In the genomic region with DNA sequence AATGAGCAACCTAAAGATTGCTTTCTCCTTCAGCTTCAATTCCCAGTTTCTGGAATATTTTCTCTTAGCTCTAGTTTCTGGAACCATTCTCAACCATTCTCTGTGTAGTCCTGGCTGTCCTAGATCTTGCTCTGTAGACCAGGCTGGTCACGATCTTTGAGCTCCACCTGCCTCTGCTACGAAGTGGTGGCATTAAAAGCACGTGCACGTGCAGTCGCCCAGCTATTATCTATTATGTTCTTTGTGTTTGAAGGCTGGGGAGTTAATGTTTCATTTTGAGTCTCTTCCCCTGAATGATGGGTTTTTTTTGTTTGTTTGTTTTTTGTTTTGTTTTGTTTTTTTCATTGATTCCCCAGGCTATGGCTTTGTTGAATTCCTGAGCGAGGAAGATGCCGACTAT, we compare ENCODE assay signal across 7 mouse cellular contexts. TPM values are rescaled to one million over a fixed set of nuclear protein-coding genes. Genes with fewer than 3 reads are reported as not detected.
DNase-seq lines count a peak whose midpoint lies in the region; ATAC-seq and TF ChIP-seq lines count a peak whose summit lies in the region.

No protein-coding gene starts in this region.

- WGBS in forebrain, embryonic 11.5 days: 38% methylated on average over 7 of the region's 7 CpGs
- 40% methylated on average over 7 of the region's 7 CpGs for WGBS in limb, embryonic 14.5 days
- 33% methylated on average over 7 of the region's 7 CpGs for WGBS in stomach, embryonic 16.5 days

- H3K27ac ChIP-seq in forebrain, embryonic 11.5 days (ENCODE audit: low read depth, low read length): no peak overlapping the region
- H3K27ac ChIP-seq in limb, embryonic 14.5 days (replicated peaks; ENCODE audit: low read depth, low read length): no peak overlapping the region
- no peak overlapping the region for H3K27ac ChIP-seq in stomach, embryonic 16.5 days (ENCODE audit: low read length)

- H3K4me1 ChIP-seq in megakaryocyte, embryonic 14.5 days: peaks cover 71% of the 10 kb centered on the region
- peaks cover 9% of the 10 kb centered on the region for H3K4me1 ChIP-seq in forebrain, embryonic 11.5 days (replicated peaks; ENCODE audit: control insufficient read depth, insufficient read depth, low read length)
- H3K4me1 ChIP-seq in limb, embryonic 14.5 days (ENCODE audit: control insufficient read depth, insufficient read depth, low read length): peaks cover 12% of the 10 kb centered on the region
- peaks cover 15% of the 10 kb centered on the region for H3K4me1 ChIP-seq in stomach, embryonic 16.5 days (ENCODE audit: control insufficient read depth, insufficient read depth, low read length)

- H3K4me3 ChIP-seq in megakaryocyte, embryonic 14.5 days (replicated peaks): peak overlapping the region; percentile 95
- H3K4me3 ChIP-seq in forebrain, embryonic 11.5 days (ENCODE audit: low read depth, low read length): peak overlapping the region; percentile 74
- peak overlapping the region; percentile 90 for H3K4me3 ChIP-seq in limb, embryonic 14.5 days (replicated peaks; ENCODE audit: low read length)
- H3K4me3 ChIP-seq in stomach, embryonic 16.5 days (replicated peaks; ENCODE audit: low read length): peak overlapping the region; percentile 89

- TF ChIP-seq POLR2A in limb, embryonic 14.5 days (IDR thresholded peaks at IDR 0.05; ENCODE audit: borderline replicate concordance, extremely low read depth, insufficient read depth, insufficient read length): no peak

- ATAC-seq in megakaryocyte, adult 5-6 weeks (ENCODE audit: poor library complexity, severe bottlenecking): no peak
- no peak for ATAC-seq in forebrain, embryonic 11.5 days (replicated peaks; ENCODE audit: low FRiP score)
- no peak for ATAC-seq in limb, embryonic 14.5 days (ENCODE audit: low FRiP score, low read depth)
- no peak for ATAC-seq in stomach, embryonic 16.5 days (ENCODE audit: insufficient read depth, low FRiP score)
- ATAC-seq in CD4-positive, CD25-positive, alpha-beta regulatory T cell, adult 4 months: no peak

- DNase-seq in forebrain, embryonic 11.5 days (ENCODE audit: low spot score): no peak
- DNase-seq in limb, embryonic 14.5 days (ENCODE audit: low spot score): no peak
- DNase-seq in urinary bladder, postnatal 10 days (ENCODE audit: low spot score): no peak

- H3K9me3 ChIP-seq in megakaryocyte, embryonic 14.5 days: no peaks in the 10 kb centered on the region
- no peaks in the 10 kb centered on the region for H3K9me3 ChIP-seq in forebrain, embryonic 11.5 days (ENCODE audit: control insufficient read depth, low read length)
- H3K9me3 ChIP-seq in limb, embryonic 14.5 days (ENCODE audit: control insufficient read depth, low read length): no peaks in the 10 kb centered on the region
- no peaks in the 10 kb centered on the region for H3K9me3 ChIP-seq in stomach, embryonic 16.5 days (replicated peaks; ENCODE audit: control insufficient read depth, low read length)

- peak overlapping the region; percentile 48 for H3K4me2 ChIP-seq in forebrain, embryonic 11.5 days (ENCODE audit: low read depth, low read length, severe bottlenecking)
- peak overlapping the region; percentile 85 for H3K4me2 ChIP-seq in limb, embryonic 14.5 days (replicated peaks; ENCODE audit: low read depth, low read length, severe bottlenecking)
- peak overlapping the region; percentile 82 for H3K4me2 ChIP-seq in stomach, embryonic 16.5 days (ENCODE audit: low read depth, low read length)

- peak overlapping the region; percentile 96 for H3K9ac ChIP-seq in forebrain, embryonic 11.5 days (ENCODE audit: low read length)
- peak overlapping the region; percentile 71 for H3K9ac ChIP-seq in limb, embryonic 14.5 days (ENCODE audit: low read depth, low read length, severe bottlenecking)
- H3K9ac ChIP-seq in stomach, embryonic 16.5 days (ENCODE audit: low read length): peak overlapping the region; percentile 79

- no peaks in the 10 kb centered on the region for H3K27me3 ChIP-seq in megakaryocyte, embryonic 14.5 days (replicated peaks)
- no peaks in the 10 kb centered on the region for H3K27me3 ChIP-seq in forebrain, embryonic 11.5 days (ENCODE audit: control insufficient read depth, insufficient read depth, low read length)
- no peaks in the 10 kb centered on the region for H3K27me3 ChIP-seq in limb, embryonic 14.5 days (ENCODE audit: control insufficient read depth, insufficient read depth, low read length)
- H3K27me3 ChIP-seq in stomach, embryonic 16.5 days (ENCODE audit: control insufficient read depth, insufficient read depth, low read length): no peaks in the 10 kb centered on the region

- peaks cover 71% of the 10 kb centered on the region for H3K36me3 ChIP-seq in megakaryocyte, embryonic 14.5 days (replicated peaks; ENCODE audit: low read length)
- H3K36me3 ChIP-seq in forebrain, embryonic 11.5 days (ENCODE audit: control insufficient read depth, insufficient read depth, low read length): peaks cover 5% of the 10 kb centered on the region; the same call in 1 of the 2 replicates
- H3K36me3 ChIP-seq in limb, embryonic 14.5 days (ENCODE audit: control insufficient read depth, insufficient read depth, low read length): peaks cover 52% of the 10 kb centered on the region
- peaks cover 22% of the 10 kb centered on the region for H3K36me3 ChIP-seq in stomach, embryonic 16.5 days (ENCODE audit: control insufficient read depth, insufficient read depth, low read length)

RNA-seq across cellular contexts. Expression of gene Sf3b4, which starts 1.1 kb away (rescaled TPM):
- polyA plus RNA-seq in megakaryocyte, embryonic 14.5 days (2012; ENCODE audit: insufficient read depth, low replicate concordance): 463 and 1,018 TPM in 2 replicates
- 51.0 and 64.8 TPM in 2 replicates for total RNA-seq in megakaryocyte, adult 5-6 weeks (2015)
- 15.4 and 16.3 TPM in 2 replicates for total RNA-seq in megakaryocyte, adult 5-6 weeks (2017)
- 230 and 253 TPM in 2 replicates for polyA plus RNA-seq in forebrain, embryonic 11.5 days (2014; fragmentation: Nextera tagmentation; extraction: Ambion mirVana)
- 126 and 185 TPM in 2 replicates for polyA plus RNA-seq in limb, embryonic 14.5 days (2012; rRNA removed)
- 173 and 179 TPM in 2 replicates for polyA plus RNA-seq in limb, embryonic 14.5 days (2014; fragmentation: Nextera tagmentation; extraction: Ambion mirVana)
- polyA plus RNA-seq in stomach, embryonic 16.5 days (2015; fragmentation: Nextera tagmentation; extraction: Ambion mirVana): 124 and 125 TPM in 2 replicates
- 10 to 100 TPM; 53.4 to 58.5 TPM for polyA plus RNA-seq in CD4-positive, CD25-positive, alpha-beta regulatory T cell, adult 4 months (2017; shearing (Covaris generic))

RNA-seq across cellular contexts. Expression of gene Sv2a, which starts 7.8 kb away (rescaled TPM):
- 1.9 and 7.6 TPM in 2 replicates for polyA plus RNA-seq in megakaryocyte, embryonic 14.5 days (2012; ENCODE audit: insufficient read depth, low replicate concordance)
- total RNA-seq in megakaryocyte, adult 5-6 weeks (2015): 0.09 and 0.11 TPM in 2 replicates
- 0.07 TPM in 1 of 2 replicates, not detected in the other for total RNA-seq in megakaryocyte, adult 5-6 weeks (2017)
- 8.2 and 9.0 TPM in 2 replicates for polyA plus RNA-seq in forebrain, embryonic 11.5 days (2014; fragmentation: Nextera tagmentation; extraction: Ambion mirVana)
- 13.2 and 13.8 TPM in 2 replicates for polyA plus RNA-seq in limb, embryonic 14.5 days (2012; rRNA removed)
- polyA plus RNA-seq in limb, embryonic 14.5 days (2014; fragmentation: Nextera tagmentation; extraction: Ambion mirVana): 3.6 and 3.8 TPM in 2 replicates
- polyA plus RNA-seq in stomach, embryonic 16.5 days (2015; fragmentation: Nextera tagmentation; extraction: Ambion mirVana): 4.1 and 4.4 TPM in 2 replicates
- polyA plus RNA-seq in CD4-positive, CD25-positive, alpha-beta regulatory T cell, adult 4 months (2017; shearing (Covaris generic)): 1 to 10 TPM in 1 of 2 experiments, under 1 TPM in 1; 0.80 to 2.0 TPM

RNA-seq across cellular contexts. Expression of gene Mtmr11, which starts 11.4 kb away (rescaled TPM):
- polyA plus RNA-seq in megakaryocyte, embryonic 14.5 days (2012; ENCODE audit: insufficient read depth, low replicate concordance): 0.57 TPM in 1 of 2 replicates, not detected in the other
- total RNA-seq in megakaryocyte, adult 5-6 weeks (2015): 0.09 TPM in 1 of 2 replicates, not detected in the other
- total RNA-seq in megakaryocyte, adult 5-6 weeks (2017): not detected in 2 replicates
- polyA plus RNA-seq in forebrain, embryonic 11.5 days (2014; fragmentation: Nextera tagmentation; extraction: Ambion mirVana): 13.6 and 16.6 TPM in 2 replicates
- polyA plus RNA-seq in limb, embryonic 14.5 days (2012; rRNA removed): 42.9 and 44.9 TPM in 2 replicates
- 27.5 and 34.1 TPM in 2 replicates for polyA plus RNA-seq in limb, embryonic 14.5 days (2014; fragmentation: Nextera tagmentation; extraction: Ambion mirVana)
- polyA plus RNA-seq in stomach, embryonic 16.5 days (2015; fragmentation: Nextera tagmentation; extraction: Ambion mirVana): 19.4 and 21.2 TPM in 2 replicates
- polyA plus RNA-seq in CD4-positive, CD25-positive, alpha-beta regulatory T cell, adult 4 months (2017; shearing (Covaris generic)): 1 to 10 TPM; 2.3 to 2.4 TPM

RNA-seq across cellular contexts. Expression of gene Bola1, which starts 46.3 kb away (rescaled TPM):
- 29.8 and 114 TPM in 2 replicates for polyA plus RNA-seq in megakaryocyte, embryonic 14.5 days (2012; ENCODE audit: insufficient read depth, low replicate concordance)
- total RNA-seq in megakaryocyte, adult 5-6 weeks (2015): 11.9 and 14.2 TPM in 2 replicates
- total RNA-seq in megakaryocyte, adult 5-6 weeks (2017): 9.9 and 12.1 TPM in 2 replicates
- 75.7 and 83.7 TPM in 2 replicates for polyA plus RNA-seq in forebrain, embryonic 11.5 days (2014; fragmentation: Nextera tagmentation; extraction: Ambion mirVana)
- 38.8 and 43.9 TPM in 2 replicates for polyA plus RNA-seq in limb, embryonic 14.5 days (2012; rRNA removed)
- polyA plus RNA-seq in limb, embryonic 14.5 days (2014; fragmentation: Nextera tagmentation; extraction: Ambion mirVana): 47.7 and 60.2 TPM in 2 replicates
- 46.8 and 50.0 TPM in 2 replicates for polyA plus RNA-seq in stomach, embryonic 16.5 days (2015; fragmentation: Nextera tagmentation; extraction: Ambion mirVana)
- polyA plus RNA-seq in CD4-positive, CD25-positive, alpha-beta regulatory T cell, adult 4 months (2017; shearing (Covaris generic)): 10 to 100 TPM; 30.5 to 33.8 TPM

RNA-seq across cellular contexts. Expression of gene Hist2h2ab, which starts 46.5 kb away (rescaled TPM):
- not detected in 2 replicates for polyA plus RNA-seq in megakaryocyte, embryonic 14.5 days (2012; ENCODE audit: insufficient read depth, low replicate concordance)
- total RNA-seq in megakaryocyte, adult 5-6 weeks (2015): 6.0 and 6.9 TPM in 2 replicates
- total RNA-seq in megakaryocyte, adult 5-6 weeks (2017): 70.6 and 78.2 TPM in 2 replicates
- 0.71 TPM in 1 of 2 replicates, not detected in the other for polyA plus RNA-seq in forebrain, embryonic 11.5 days (2014; fragmentation: Nextera tagmentation; extraction: Ambion mirVana)
- 1.7 and 2.7 TPM in 2 replicates for polyA plus RNA-seq in limb, embryonic 14.5 days (2012; rRNA removed)
- 0.99 and 1.3 TPM in 2 replicates for polyA plus RNA-seq in limb, embryonic 14.5 days (2014; fragmentation: Nextera tagmentation; extraction: Ambion mirVana)
- 0.92 TPM in 1 of 2 replicates, not detected in the other for polyA plus RNA-seq in stomach, embryonic 16.5 days (2015; fragmentation: Nextera tagmentation; extraction: Ambion mirVana)
- polyA plus RNA-seq in CD4-positive, CD25-positive, alpha-beta regulatory T cell, adult 4 months (2017; shearing (Covaris generic)): not detected
